Mouse (Mus musculus) CH12.LX (cell line): ENCODE data around the gene Ncoa3. TPM values are rescaled to one million over a fixed set of nuclear protein-coding genes. Genes with fewer than 3 reads are reported as not detected.

Source experiments
- DNase-seq: peaks from one replicate; pipeline ENCODE4 v3.0.0-alpha.2; 2013; ENCODE audit errors: extremely low read depth
- H3K27ac ChIP-seq: 2 replicates; pipeline ENCODE4 v1.5.1; 2012; ENCODE audit warnings: low read depth, mild to moderate bottlenecking, control low read depth, moderate library complexity; ENCODE audit not compliant: insufficient read depth
- H3K27me3 ChIP-seq: replicated peaks from 2 replicates; pipeline ENCODE3; 2012; ENCODE audit warnings: inconsistent platforms
- H3K36me3 ChIP-seq, 2 experiments: replicated peaks in 1 of 2; 2 replicates each; pipeline versions ENCODE3 to v1.6.1; 2012; ENCODE audit warnings: inconsistent platforms in 1 of 2, low read length in 1 of 2, mild to moderate bottlenecking in 1 of 2, mixed read lengths in 1 of 2, moderate library complexity in 1 of 2; ENCODE audit not compliant: control insufficient read depth in 1 of 2, insufficient read depth in 1 of 2
- H3K4me1 ChIP-seq, 2 experiments: 2 replicates each; pipeline ENCODE4 v1.6.1; 2012; ENCODE audit warnings: inconsistent platforms in 1 of 2, moderate library complexity in 1 of 2; ENCODE audit not compliant: insufficient read depth in 2 of 2, control insufficient read depth in 1 of 2
- H3K4me2 ChIP-seq: 2 replicates; pipeline ENCODE4 v1.6.1; 2012; ENCODE audit warnings: low read depth, mild to moderate bottlenecking, control low read depth; ENCODE audit not compliant: poor library complexity, insufficient read depth, severe bottlenecking
- H3K4me3 ChIP-seq, 3 experiments: fragments of 150-350 bp in 1 of 3; sonication (generic) in 1 of 3; replicated peaks in 1 of 3; 2 replicates each; pipeline versions ENCODE3 to v1.5.1; 2011 to 2012; ENCODE audit warnings: low read depth in 2 of 3, low read length in 2 of 3, mild to moderate bottlenecking in 2 of 3, moderate library complexity in 2 of 3, control low read depth in 1 of 3, improper control_type of control experiment in 1 of 3, inconsistent platforms in 1 of 3, mixed read lengths in 1 of 3; ENCODE audit not compliant: poor library complexity in 1 of 3
- H3K79me2 ChIP-seq: replicated peaks from 2 replicates; pipeline ENCODE4 v1.6.1; 2012; ENCODE audit warnings: mild to moderate bottlenecking, moderate library complexity; ENCODE audit not compliant: control insufficient read depth, poor library complexity, insufficient read depth, severe bottlenecking; ENCODE audit errors: extremely low read depth
- H3K9ac ChIP-seq: 2 replicates; pipeline ENCODE4 v1.6.1; 2012; ENCODE audit warnings: low read depth, mild to moderate bottlenecking, control low read depth, moderate library complexity; ENCODE audit not compliant: insufficient read depth
- H3K9me3 ChIP-seq: replicated peaks from 2 replicates; pipeline ENCODE3; 2012; ENCODE audit warnings: low read length, inconsistent platforms, mixed read lengths
- BHLHE40 ChIP-seq: IDR thresholded peaks from 2 replicates; pipeline ENCODE4 v1.6.1; 2011; ENCODE audit warnings: mild to moderate bottlenecking, low read depth, low read length, improper control_type of control experiment
- CTCF ChIP-seq, 2 experiments: IDR thresholded peaks in 1 of 2; conservative IDR thresholded peaks in 1 of 2; 2 replicates each; pipeline ENCODE4 v1.5.1; 2011 to 2012; ENCODE audit warnings: low read depth in 2 of 2, low read length in 2 of 2, improper control_type of control experiment in 1 of 2, inconsistent platforms in 1 of 2, mild to moderate bottlenecking in 1 of 2, moderate library complexity in 1 of 2
- KAT2A ChIP-seq: IDR thresholded peaks from 2 replicates; pipeline ENCODE4 v1.6.1; 2012; ENCODE audit warnings: low read length, improper control_type of control experiment, inconsistent platforms; ENCODE audit not compliant: insufficient replicate concordance
- MAX ChIP-seq: IDR thresholded peaks from 2 replicates; pipeline ENCODE4 v1.6.1; 2011; ENCODE audit warnings: low read length, improper control_type of control experiment
- MXI1 ChIP-seq: IDR thresholded peaks from 2 replicates; pipeline ENCODE4 v1.6.1; 2011; ENCODE audit warnings: mild to moderate bottlenecking, low read depth, low read length, improper control_type of control experiment
- MYC ChIP-seq: IDR thresholded peaks from 2 replicates; pipeline ENCODE4 v1.6.1; 2011; ENCODE audit warnings: low read depth, mild to moderate bottlenecking, improper control_type of control experiment, low read length
- PAX5 ChIP-seq: IDR thresholded peaks from 2 replicates; pipeline ENCODE4 v1.6.1; 2012; ENCODE audit warnings: low read length, inconsistent platforms, mixed read lengths
- RAD21 ChIP-seq: IDR thresholded peaks from 2 replicates; pipeline ENCODE4 v1.6.1; 2011; ENCODE audit warnings: low read depth, mild to moderate bottlenecking, low read length, improper control_type of control experiment, moderate library complexity
- RCOR1 ChIP-seq: conservative IDR thresholded peaks from 2 replicates; pipeline ENCODE4 v1.6.1; 2012; ENCODE audit warnings: low read depth, mild to moderate bottlenecking, inconsistent platforms, low read length, improper control_type of control experiment
- SMC3 ChIP-seq: IDR thresholded peaks from 2 replicates; pipeline ENCODE4 v1.6.1; 2011; ENCODE audit warnings: low read depth, low read length, improper control_type of control experiment
- TBP ChIP-seq: conservative IDR thresholded peaks from 2 replicates; pipeline ENCODE4 v1.6.1; 2011; ENCODE audit warnings: low read depth, low read length, improper control_type of control experiment
- UBTF ChIP-seq: IDR thresholded peaks from 2 replicates; pipeline ENCODE4 v1.6.1; 2012; ENCODE audit warnings: low read depth, mild to moderate bottlenecking, inconsistent platforms, low read length, improper control_type of control experiment, moderate library complexity
- USF2 ChIP-seq: conservative IDR thresholded peaks from 2 replicates; pipeline ENCODE4 v1.6.1; 2011; ENCODE audit warnings: low read depth, low read length, improper control_type of control experiment
- ZKSCAN1 ChIP-seq: IDR thresholded peaks from 2 replicates; pipeline ENCODE4 v1.6.1; 2012; ENCODE audit warnings: low read depth, inconsistent platforms, low read length, improper control_type of control experiment, borderline replicate concordance
- dilution Hi-C: fragments of 300-500 bp; cut with MboI; formaldehyde crosslinking; loops from 2 replicates; pipeline ENCODE4 v1.14.3; 2020; ENCODE audit warnings: low sequenced_read_pairs; ENCODE audit not compliant: extremely low pct_unique_long_range_greater_than_20kb, extremely low pct_ligation_motif_present
- in situ Hi-C: fragments of 300-500 bp; cut with MboI; formaldehyde crosslinking; loops from 3 replicates; pipeline ENCODE4 v1.14.3; 2019; ENCODE audit warnings: low sequenced_read_pairs, low pct_ligation_motif_present, low pct_unique_long_range_greater_than_20kb, mixed read lengths
- polyA plus RNA-seq: library from polyadenylated mRNA; unstranded; fragments of >175 nt; gene quantifications from 2 replicates; pipeline ENCODE4 v1.2.1, GENCODE M21; 2012; ENCODE audit warnings: low read depth; ENCODE audit not compliant: insufficient read length
- total RNA-seq, 2 experiments: library from RNA; depleted of rRNA; stranded (reverse); fragments of 300-350 nt in 1 of 2; fragments of >200 nt in 1 of 2; gene quantifications; 2 replicates each; pipeline ENCODE4 v1.2.3; 2012 to 2014

Gene Ncoa3
- total and polyA plus RNA-seq, 3 experiments = 13.4 to 21.9 (median 17.1) TPM

GRCm38 (mm10) chr2:165994341-165994740, 1.9 kb downstream of the Ncoa3 start:
- Histone ChIP-seq H3K4me3 (no peak overlapping the region), H3K79me2 (peaks cover 63% of the 10 kb centered on the region), H3K36me3 (peaks cover 0 to 7% of the 10 kb centered on the region in 2 experiments)
- in situ Hi-C loops = no loop called here
- TF ChIP-seq KAT2A = no peak
- TF ChIP-seq CTCF (conservative IDR thresholded peaks at IDR 0.05 in 1 of 2, IDR thresholded peaks at IDR 0.05 in 1 of 2; ENCODE audit: low read depth in 2 of 2, low read length in 2 of 2) = peak in 1 of 2 experiments; percentile 39; a peak in 2 of 4 replicates
- TF ChIP-seq BHLHE40 = no peak
- no peak for TF ChIP-seq RCOR1
- peak; percentile 24; the same call in 1 of the 2 replicates for TF ChIP-seq SMC3
- no peak for TF ChIP-seq ZKSCAN1
- peak; percentile 22 for TF ChIP-seq RAD21
- no peak for TF ChIP-seq USF2
- no peak for TF ChIP-seq TBP
- TF ChIP-seq, all 38 proteins: peak for 3
- dilution Hi-C loops = no loop called here
- H3K9me3 ChIP-seq = peaks cover 4% of the 10 kb centered on the region
- H3K4me2 ChIP-seq = no peak overlapping the region
- no peak overlapping the region for H3K9ac ChIP-seq
- H3K4me1 ChIP-seq = peaks cover 0 to 50% of the 10 kb centered on the region in 2 experiments; a peak in 3 of 4 replicates
- no peaks in the 10 kb centered on the region for H3K27me3 ChIP-seq
- H3K27ac ChIP-seq = no peak overlapping the region
- no peak for DNase-seq

GRCm38 (mm10) chr2:165995711-165996110, 3.3 kb downstream of the Ncoa3 start:
- Histone ChIP-seq H3K4me1 (peaks cover 0 to 64% of the 10 kb centered on the region in 2 experiments; a peak in 3 of 4 replicates), H3K9me3 (peaks cover 4% of the 10 kb centered on the region), H3K9ac (no peak overlapping the region), H3K79me2 (peaks cover 74% of the 10 kb centered on the region), H3K36me3 (peaks cover 0 to 7% of the 10 kb centered on the region in 2 experiments), H3K4me2 (peak overlapping the region; percentile 26; the same call in 1 of the 2 replicates), H3K27me3 (no peaks in the 10 kb centered on the region), H3K27ac (no peak overlapping the region), H3K4me3 (no peak overlapping the region)
- DNase-seq = no peak
- no peak for TF ChIP-seq RCOR1
- dilution Hi-C loops = no loop called here
- in situ Hi-C loops = no loop called here

GRCm38 (mm10) chr2:165996130-165996529, 3.7 kb downstream of the Ncoa3 start:
- no peak for DNase-seq
- dilution Hi-C loops = no loop called here
- Histone ChIP-seq H3K9ac (no peak overlapping the region), H3K4me2 (peak overlapping the region; percentile 26), H3K27ac (no peak overlapping the region), H3K36me3 (peaks cover 0 to 7% of the 10 kb centered on the region in 2 experiments), H3K4me3 (no peak overlapping the region), H3K27me3 (no peaks in the 10 kb centered on the region), H3K9me3 (peaks cover 4% of the 10 kb centered on the region), H3K4me1 (peaks cover 0 to 68% of the 10 kb centered on the region in 2 experiments; a peak in 3 of 4 replicates), H3K79me2 (peaks cover 77% of the 10 kb centered on the region)
- in situ Hi-C loops = no loop called here
- TF ChIP-seq UBTF (no peak), PAX5 (no peak), MAX (0 out of 2 replicates have a peak, but pooled peaks have one; percentile 25), MYC (no peak), MXI1 (0 out of 2 replicates have a peak, but pooled peaks have one; percentile 25)
- TF ChIP-seq, all 38 proteins: peak for 2
